Mouse (Mus musculus) MEL (cell line): ENCODE results near the gene Lyrm7. TPM values are rescaled to one million over a fixed set of nuclear protein-coding genes. Genes with fewer than 3 reads are reported as not detected.
A peak's percentile ranks its signal among the peaks of the same experiment; 100 is the strongest.

Experiments used
- DNase-seq: peaks from one replicate; pipeline ENCODE4 v3.0.0; 2011; ENCODE audit warnings: low read depth, low spot score
- H3K27ac ChIP-seq: 2 replicates; pipeline ENCODE4 v1.5.1; 2012; ENCODE audit warnings: low read depth, mild to moderate bottlenecking, control low read depth, low read length, moderate library complexity; ENCODE audit not compliant: control insufficient read depth
- H3K27me3 ChIP-seq, 2 experiments: fragments of 150-350 bp in 1 of 2; sonication (generic) in 1 of 2; 2 replicates each; pipeline ENCODE4 v1.6.1; 2012; ENCODE audit warnings: low read length in 2 of 2, mild to moderate bottlenecking in 2 of 2, improper control_type of control experiment in 1 of 2, moderate library complexity in 1 of 2; ENCODE audit not compliant: insufficient read depth in 2 of 2, control insufficient read depth in 1 of 2
- H3K36me3 ChIP-seq, 2 experiments: 2 replicates each; pipeline ENCODE4 v1.6.1; 2012 to 2014; ENCODE audit warnings: low read length in 2 of 2, improper control_type of control experiment in 1 of 2, inconsistent platforms in 1 of 2, mild to moderate bottlenecking in 1 of 2; ENCODE audit not compliant: insufficient read depth in 2 of 2, control insufficient read depth in 1 of 2
- H3K4me1 ChIP-seq, 2 experiments: fragments of 150-350 bp in 1 of 2; sonication (generic) in 1 of 2; 2 replicates each; pipeline ENCODE4 v1.6.1; 2012; ENCODE audit warnings: low read length in 2 of 2, improper control_type of control experiment in 1 of 2, mild to moderate bottlenecking in 1 of 2; ENCODE audit not compliant: insufficient read depth in 2 of 2, control insufficient read depth in 1 of 2
- H3K4me3 ChIP-seq, 2 experiments: fragments of 150-350 bp in 1 of 2; sonication (generic) in 1 of 2; 2 replicates each; pipeline ENCODE4 v1.5.1; 2012; ENCODE audit warnings: low read depth in 2 of 2, low read length in 2 of 2, mild to moderate bottlenecking in 2 of 2, moderate library complexity in 2 of 2, control low read depth in 1 of 2, improper control_type of control experiment in 1 of 2; ENCODE audit not compliant: control insufficient read depth in 1 of 2, insufficient read depth in 1 of 2
- H3K79me2 ChIP-seq: 2 replicates; pipeline ENCODE4 v1.6.1; 2012; ENCODE audit warnings: mild to moderate bottlenecking, low read length, moderate library complexity; ENCODE audit not compliant: control insufficient read depth, poor library complexity, insufficient read depth
- H3K9ac ChIP-seq: 2 replicates; pipeline ENCODE4 v1.6.1; 2012; ENCODE audit warnings: low read depth, mild to moderate bottlenecking, control low read depth, low read length, moderate library complexity; ENCODE audit not compliant: control insufficient read depth, poor library complexity, severe bottlenecking
- H3K9me3 ChIP-seq: fragments of 150-350 bp; sonication (generic); replicated peaks from 2 replicates; pipeline ENCODE4 v1.6.1; 2012; ENCODE audit warnings: mild to moderate bottlenecking, low read length, improper control_type of control experiment, moderate library complexity; ENCODE audit not compliant: insufficient read depth
- BHLHE40 ChIP-seq: IDR thresholded peaks from 2 replicates; pipeline ENCODE4 v1.6.1; 2012; ENCODE audit warnings: low read depth, mild to moderate bottlenecking, inconsistent platforms, low read length, improper control_type of control experiment, borderline replicate concordance
- CHD1 ChIP-seq: IDR thresholded peaks from 2 replicates; pipeline ENCODE4 v1.6.1; 2012; ENCODE audit warnings: low read depth, mild to moderate bottlenecking, inconsistent platforms, low read length, improper control_type of control experiment
- CHD2 ChIP-seq: IDR thresholded peaks from 2 replicates; pipeline ENCODE4 v1.6.1; 2011; ENCODE audit warnings: low read length, improper control_type of control experiment
- CTCF ChIP-seq, 3 experiments: IDR thresholded peaks in 2 of 3; conservative IDR thresholded peaks in 1 of 3; 2 replicates each; pipeline ENCODE4 v1.5.1; 2011 to 2012; ENCODE audit warnings: low read length in 3 of 3, low read depth in 2 of 3, mild to moderate bottlenecking in 2 of 3, improper control_type of control experiment in 1 of 3, inconsistent platforms in 1 of 3, mixed read lengths in 1 of 3, moderate library complexity in 1 of 3; ENCODE audit not compliant: control insufficient read depth in 1 of 3, insufficient read depth in 1 of 3, poor library complexity in 1 of 3, severe bottlenecking in 1 of 3
- ELF1 ChIP-seq: IDR thresholded peaks from 2 replicates; pipeline ENCODE4 v1.6.1; 2014; ENCODE audit warnings: low read depth, mild to moderate bottlenecking, inconsistent platforms, low read length, improper control_type of control experiment, moderate library complexity
- EP300 ChIP-seq, 2 experiments: IDR thresholded peaks; 2 replicates each; pipeline ENCODE4 v1.6.1; 2011; ENCODE audit warnings: improper control_type of control experiment in 2 of 2, low read length in 2 of 2, low read depth in 1 of 2, mild to moderate bottlenecking in 1 of 2
- GABPA ChIP-seq: IDR thresholded peaks from 2 replicates; pipeline ENCODE4 v1.6.1; 2012; ENCODE audit warnings: low read depth, mild to moderate bottlenecking, inconsistent platforms, low read length, improper control_type of control experiment, moderate library complexity
- GATA1 ChIP-seq: IDR thresholded peaks from 2 replicates; pipeline ENCODE4 v1.6.1; 2011; ENCODE audit warnings: low read depth, low read length, improper control_type of control experiment
- JUND ChIP-seq: IDR thresholded peaks from 2 replicates; pipeline ENCODE4 v1.6.1; 2011; ENCODE audit warnings: low read depth, mild to moderate bottlenecking, improper control_type of control experiment, low read length
- KAT2A ChIP-seq: conservative IDR thresholded peaks from 2 replicates; pipeline ENCODE4 v1.6.1; 2012; ENCODE audit warnings: low read depth, low read length, improper control_type of control experiment, inconsistent platforms
- MAX ChIP-seq: IDR thresholded peaks from 2 replicates; pipeline ENCODE4 v1.6.1; 2011; ENCODE audit warnings: low read length, improper control_type of control experiment
- MEF2A ChIP-seq: IDR thresholded peaks from 2 replicates; pipeline ENCODE4 v1.6.1; 2014; ENCODE audit warnings: low read depth, mild to moderate bottlenecking, inconsistent platforms, low read length, improper control_type of control experiment; ENCODE audit not compliant: poor library complexity, insufficient replicate concordance, severe bottlenecking; ENCODE audit errors: extremely low read depth
- MXI1 ChIP-seq: IDR thresholded peaks from 2 replicates; pipeline ENCODE4 v1.6.1; 2011; ENCODE audit warnings: mild to moderate bottlenecking, low read depth, low read length, improper control_type of control experiment
- MYB ChIP-seq: IDR thresholded peaks from 2 replicates; pipeline ENCODE4 v1.6.1; 2011; ENCODE audit warnings: mild to moderate bottlenecking, low read depth, low read length, improper control_type of control experiment
- NELFE ChIP-seq: IDR thresholded peaks from 2 replicates; pipeline ENCODE4 v1.6.1; 2011; ENCODE audit warnings: low read depth, low read length, improper control_type of control experiment
- NRF1 ChIP-seq: IDR thresholded peaks from 2 replicates; pipeline ENCODE4 v1.6.1; 2014; ENCODE audit warnings: low read depth, mild to moderate bottlenecking, inconsistent platforms, low read length, improper control_type of control experiment, moderate library complexity; ENCODE audit not compliant: poor library complexity, insufficient read depth, severe bottlenecking
- POLR2A ChIP-seq, 2 experiments: IDR thresholded peaks; 2 replicates each; pipeline ENCODE4 v1.6.1; 2011 to 2012; ENCODE audit warnings: low read length in 2 of 2, mild to moderate bottlenecking in 2 of 2, control low read depth in 1 of 2, improper control_type of control experiment in 1 of 2, low read depth in 1 of 2, moderate library complexity in 1 of 2; ENCODE audit not compliant: control insufficient read depth in 1 of 2, insufficient read depth in 1 of 2, poor library complexity in 1 of 2
- POLR2AphosphoS2 ChIP-seq: IDR thresholded peaks from 2 replicates; pipeline ENCODE4 v1.6.1; 2011; ENCODE audit warnings: low read length, improper control_type of control experiment
- RCOR1 ChIP-seq: IDR thresholded peaks from 2 replicates; pipeline ENCODE4 v1.6.1; 2012; ENCODE audit warnings: low read depth, mild to moderate bottlenecking, inconsistent platforms, low read length, improper control_type of control experiment
- SIN3A ChIP-seq: IDR thresholded peaks from 2 replicates; pipeline ENCODE4 v1.6.1; 2012; ENCODE audit warnings: low read length, improper control_type of control experiment, inconsistent platforms
- SMC3 ChIP-seq: IDR thresholded peaks from 2 replicates; pipeline ENCODE4 v1.6.1; 2011; ENCODE audit warnings: low read depth, low read length, improper control_type of control experiment
- TBP ChIP-seq: IDR thresholded peaks from 2 replicates; pipeline ENCODE4 v1.8.0; 2011; ENCODE audit warnings: low read depth, low read length, improper control_type of control experiment
- USF1 ChIP-seq: IDR thresholded peaks from 2 replicates; pipeline ENCODE4 v1.6.1; 2014; ENCODE audit warnings: low read depth, mild to moderate bottlenecking, inconsistent platforms, low read length, improper control_type of control experiment, moderate library complexity
- USF2 ChIP-seq, 2 experiments: IDR thresholded peaks; 2 replicates each; pipeline ENCODE4 v1.6.1; 2011 to 2012; ENCODE audit warnings: improper control_type of control experiment in 2 of 2, low read length in 2 of 2, borderline replicate concordance in 1 of 2, inconsistent platforms in 1 of 2, low read depth in 1 of 2, mild to moderate bottlenecking in 1 of 2; ENCODE audit not compliant: insufficient read depth in 1 of 2
- ZC3H11A ChIP-seq: IDR thresholded peaks from 2 replicates; pipeline ENCODE4 v1.6.1; 2012; ENCODE audit warnings: low read depth, mild to moderate bottlenecking, inconsistent platforms, low read length, improper control_type of control experiment
- ZKSCAN1 ChIP-seq: IDR thresholded peaks from 2 replicates; pipeline ENCODE4 v1.6.1; 2012; ENCODE audit warnings: low read depth, mild to moderate bottlenecking, inconsistent platforms, low read length, improper control_type of control experiment, moderate library complexity
- ZMIZ1 ChIP-seq: IDR thresholded peaks from 2 replicates; pipeline ENCODE4 v1.6.1; 2012; ENCODE audit warnings: low read depth, mild to moderate bottlenecking, inconsistent platforms, low read length, improper control_type of control experiment, moderate library complexity
- ZNF384 ChIP-seq: IDR thresholded peaks from 2 replicates; pipeline ENCODE4 v1.6.1; 2012; ENCODE audit warnings: low read depth, mild to moderate bottlenecking, inconsistent platforms, low read length, improper control_type of control experiment
- polyA plus RNA-seq, 2 experiments: library from polyadenylated mRNA; stranded (reverse) in 1 of 2; unstranded in 1 of 2; fragments of >175 nt in 1 of 2; fragments of >200 nt in 1 of 2; gene quantifications; 2 replicates each; pipeline versions ENCODE4 v1.2.1 to v1.2.4; 2012; ENCODE audit warnings: low replicate concordance in 2 of 2, low read depth in 1 of 2; ENCODE audit not compliant: insufficient read length in 2 of 2, insufficient read depth in 1 of 2, missing spikeins in 1 of 2
- total RNA-seq: library from RNA; depleted of rRNA; stranded (reverse); fragments of 300-350 nt; gene quantifications from 2 replicates; pipeline ENCODE4 v1.2.3, GENCODE M21; 2012

The Lyrm7 gene
- total and polyA plus RNA-seq, 3 experiments, result 12.3 to 188 (median 20.9) TPM

DNA sequence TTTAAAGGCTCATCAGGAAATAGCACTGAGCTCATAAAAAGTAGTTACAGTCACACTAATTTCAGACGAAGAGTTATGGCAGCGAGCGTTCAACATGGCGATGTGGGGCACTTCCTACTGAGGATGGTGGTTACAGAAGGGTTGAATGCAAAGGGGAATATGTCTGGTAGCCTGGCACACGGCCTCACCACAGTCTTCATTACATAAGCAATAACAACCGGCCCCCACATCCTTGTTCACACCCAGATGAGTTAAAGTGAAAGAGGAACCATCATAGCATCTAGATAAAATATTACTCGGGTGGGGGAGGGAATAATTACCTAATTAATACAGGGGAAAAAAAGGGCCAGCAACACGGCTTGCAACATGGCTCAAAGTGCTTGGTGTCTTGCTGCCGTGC, 53.0 kb downstream of the Lyrm7 start (continued):
- TF ChIP-seq NELFE (peak; percentile 51), POLR2A (IDR thresholded peaks at IDR 0.05; ENCODE audit: control insufficient read depth in 1 of 2, insufficient read depth in 1 of 2, low read depth in 1 of 2, low read length in 2 of 2, poor library complexity in 1 of 2) (peak; percentile 7 to 63; a peak in 2 of 4 replicates), ZMIZ1 (peak; percentile 38; the same call in 1 of the 2 replicates), ZKSCAN1 (no peak), GABPA (no peak), ZC3H11A (0 out of 2 replicates have a peak, but pooled peaks have one; percentile 9), USF1 (no peak), SIN3A (peak; percentile 60), JUND (peak; percentile 44; the same call in 1 of the 2 replicates), SMC3 (no peak), MYB (no peak), MEF2A (no peak), NRF1 (no peak), CHD2 (peak; percentile 41), USF2 (IDR thresholded peaks at IDR 0.05; ENCODE audit: borderline replicate concordance in 1 of 2, insufficient read depth in 1 of 2, low read depth in 1 of 2, low read length in 2 of 2) (no peak), MXI1 (peak; percentile 74; the same call in 1 of the 2 replicates), ZNF384 (peak; percentile 50; the same call in 1 of the 2 replicates), CHD1 (no peak), ELF1 (peak; percentile 38; the same call in 1 of the 2 replicates), BHLHE40 (0 out of 2 replicates have a peak, but pooled peaks have one; percentile 31), POLR2AphosphoS2 (no peak), KAT2A (no peak), TBP (peak; percentile 71), RCOR1 (peak; percentile 63)
- TF ChIP-seq, all 39 proteins: peak for 23

DNA sequence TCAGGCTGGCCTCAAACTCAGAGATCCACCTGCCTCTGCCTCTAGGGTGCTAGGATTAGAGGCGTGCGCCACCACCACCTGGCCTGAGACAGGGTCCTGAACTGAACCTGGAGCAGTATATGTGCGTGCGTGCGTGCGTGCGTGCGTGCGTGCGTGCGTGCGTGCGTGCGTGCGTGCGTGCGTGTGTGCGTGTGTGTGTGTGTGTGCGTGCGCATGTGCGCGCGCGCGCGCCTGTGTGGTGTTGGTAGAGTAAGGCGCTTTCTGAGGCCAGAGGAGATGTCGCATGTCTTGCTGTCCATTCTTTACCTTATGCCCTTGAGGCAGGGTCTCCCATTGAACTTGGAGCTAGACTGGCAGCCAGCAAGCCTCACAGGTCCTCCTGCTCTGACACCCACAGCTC, 53.8 kb downstream of the Lyrm7 start:
- H3K36me3 ChIP-seq, result peaks cover 0 to 24% of the 10 kb centered on the region in 2 experiments; a peak in 2 of 4 replicates
- TF ChIP-seq MYB (no peak), EP300 (IDR thresholded peaks at IDR 0.05; ENCODE audit: low read depth in 1 of 2, low read length in 2 of 2) (no peak), CHD2 (no peak), ZKSCAN1 (no peak), GATA1 (no peak), RCOR1 (no peak), POLR2A (IDR thresholded peaks at IDR 0.05; ENCODE audit: control insufficient read depth in 1 of 2, insufficient read depth in 1 of 2, low read depth in 1 of 2, low read length in 2 of 2, poor library complexity in 1 of 2) (no peak), KAT2A (no peak), SMC3 (no peak), CTCF (IDR thresholded peaks at IDR 0.05 in 2 of 3, conservative IDR thresholded peaks at IDR 0.05 in 1 of 3; ENCODE audit: control insufficient read depth in 1 of 3, insufficient read depth in 1 of 3, low read depth in 2 of 3, low read length in 3 of 3, poor library complexity in 1 of 3, severe bottlenecking in 1 of 3) (no peak), MAX (no peak), ZC3H11A (no peak), POLR2AphosphoS2 (no peak), NELFE (no peak), USF2 (IDR thresholded peaks at IDR 0.05; ENCODE audit: borderline replicate concordance in 1 of 2, insufficient read depth in 1 of 2, low read depth in 1 of 2, low read length in 2 of 2) (no peak)

More for the DNA sequence above, 53.8 kb downstream of the Lyrm7 start:
- peak overlapping the region; percentile 84 for H3K27ac ChIP-seq
- H3K27me3 ChIP-seq, result no peaks in the 10 kb centered on the region
- H3K9ac ChIP-seq, result peak overlapping the region; percentile 58
- H3K79me2 ChIP-seq, result no peaks in the 10 kb centered on the region
- no peaks in the 10 kb centered on the region for H3K9me3 ChIP-seq
- DNase-seq, result no peak
- H3K4me3 ChIP-seq, result peak overlapping the region in 1 of 2 experiments; percentile 54; a peak in 2 of 4 replicates
- peaks cover 8 to 22% of the 10 kb centered on the region in 2 experiments for H3K4me1 ChIP-seq
